Mouse (Mus musculus) thymus, adult 2 months (tissue): ENCODE measurements around the gene Nudt6.

Experiments used
- CTCF ChIP-seq: fragments of 200-500 bp; IDR thresholded peaks from 2 replicates; pipeline ENCODE4 v1.5.1; 2012; ENCODE audit warnings: mild to moderate bottlenecking, control low read depth, low read length, moderate library complexity, borderline replicate concordance; ENCODE audit not compliant: control insufficient read depth, poor library complexity, insufficient read depth; ENCODE audit errors: extremely low read depth
- POLR2A ChIP-seq: fragments of 200-500 bp; IDR thresholded peaks from 2 replicates; pipeline ENCODE4 v1.6.1; 2012; ENCODE audit warnings: mild to moderate bottlenecking, low read length, control low read depth, moderate library complexity; ENCODE audit not compliant: control insufficient read depth, poor library complexity, insufficient read depth; ENCODE audit errors: extremely low read depth

GRCm38 (mm10) chr3:37430359-37430758 is 10.3 kb upstream of the Nudt6 start:
- TF ChIP-seq CTCF (no peak), POLR2A (no peak)
